ENCODE assay signal across 8 mouse cellular contexts in genomic region chr15:28021591-28022209, GRCm38 (mm10). TPM values are rescaled to one million over a fixed set of nuclear protein-coding genes. Genes with fewer than 3 reads are reported as not detected.
A peak's percentile ranks its signal among the peaks of the same experiment; 100 is the strongest.
DNase-seq lines count a peak whose midpoint lies in the region; ATAC-seq and TF ChIP-seq lines count a peak whose summit lies in the region.

No protein-coding gene starts in this region.

- peak; percentile 14 to 48 for DNase-seq in heart, adult 9 months (ENCODE audit: low spot score in 2 of 2)
- DNase-seq in heart, adult 8-10 months (ENCODE audit: low spot score): no peak
- DNase-seq in embryonic facial prominence, embryonic 14.5 days (ENCODE audit: low spot score): no peak
- no peak for DNase-seq in hindbrain, postnatal 0 days (ENCODE audit: low spot score)
- DNase-seq in naive thymus-derived CD4-positive, alpha-beta T cell, adult 2 months (ENCODE audit: low read depth): peak; percentile 69
- no peak for DNase-seq in testis, postnatal 14 days (ENCODE audit: low spot score)
- no peak for DNase-seq in spleen, postnatal 4 days (ENCODE audit: low spot score in 2 of 2)
- no peak for DNase-seq in right cerebral cortex, postnatal 14 days

- no peaks in the 10 kb centered on the region for H3K36me3 ChIP-seq in embryonic facial prominence, embryonic 14.5 days (ENCODE audit: control insufficient read depth, insufficient read depth, low read length)
- no peaks in the 10 kb centered on the region for H3K36me3 ChIP-seq in hindbrain, postnatal 0 days (ENCODE audit: insufficient read depth, low read length)

- no peak overlapping the region for H3K4me3 ChIP-seq in embryonic facial prominence, embryonic 14.5 days (ENCODE audit: low read depth, low read length)
- H3K4me3 ChIP-seq in hindbrain, postnatal 0 days (ENCODE audit: low read length): peak overlapping the region; percentile 21; the same call in 1 of the 2 replicates

- H3K4me2 ChIP-seq in embryonic facial prominence, embryonic 14.5 days (ENCODE audit: low read depth, low read length): peak overlapping the region; percentile 1; the same call in 1 of the 2 replicates
- H3K4me2 ChIP-seq in hindbrain, postnatal 0 days (ENCODE audit: low read depth, low read length): peak overlapping the region; percentile 80

- H3K27ac ChIP-seq in embryonic facial prominence, embryonic 14.5 days (replicated peaks; ENCODE audit: low read depth, low read length): no peak overlapping the region
- H3K27ac ChIP-seq in hindbrain, postnatal 0 days: no peak overlapping the region

- H3K9me3 ChIP-seq in embryonic facial prominence, embryonic 14.5 days (ENCODE audit: control insufficient read depth, low read length): no peaks in the 10 kb centered on the region
- no peaks in the 10 kb centered on the region for H3K9me3 ChIP-seq in hindbrain, postnatal 0 days (ENCODE audit: low read length)

- peaks cover 24% of the 10 kb centered on the region for H3K4me1 ChIP-seq in embryonic facial prominence, embryonic 14.5 days (ENCODE audit: control insufficient read depth, insufficient read depth, low read length)
- peaks cover 28% of the 10 kb centered on the region for H3K4me1 ChIP-seq in hindbrain, postnatal 0 days (ENCODE audit: insufficient read depth, low read length)

- no peak overlapping the region for H3K9ac ChIP-seq in embryonic facial prominence, embryonic 14.5 days (ENCODE audit: low read depth, low read length)
- H3K9ac ChIP-seq in hindbrain, postnatal 0 days (replicated peaks; ENCODE audit: low read length): no peak overlapping the region

- TF ChIP-seq CTCF in hindbrain, postnatal 0 days (IDR thresholded peaks at IDR 0.05; ENCODE audit: low read depth): no peak

- no peaks in the 10 kb centered on the region for H3K27me3 ChIP-seq in embryonic facial prominence, embryonic 14.5 days (replicated peaks; ENCODE audit: control insufficient read depth, insufficient read depth, low read length)
- H3K27me3 ChIP-seq in hindbrain, postnatal 0 days (ENCODE audit: insufficient read depth, low read length): no peaks in the 10 kb centered on the region

- no peak for ATAC-seq in embryonic facial prominence, embryonic 14.5 days (ENCODE audit: low read depth)
- no peak for ATAC-seq in hindbrain, postnatal 0 days

- 14% methylated on average over 15 of the region's 15 CpGs for WGBS in embryonic facial prominence, embryonic 14.5 days
- WGBS in hindbrain, postnatal 0 days: 9% methylated on average over 15 of the region's 15 CpGs

RNA-seq across cellular contexts. Expression of gene Trio, which starts 3.9 kb away (rescaled TPM):
- 10 to 100 TPM; 35.3 to 42.6 (median 36.6) TPM for total RNA-seq in heart, adult 8-10 months (2022)
- polyA plus RNA-seq in embryonic facial prominence, embryonic 14.5 days (2014; fragmentation: Nextera tagmentation; extraction: Ambion mirVana): 60.8 and 68.2 TPM in 2 replicates
- 188 and 197 TPM in 2 replicates for total RNA-seq in hindbrain, postnatal 0 days (2014; rRNA removed)
- 19.9 and 24.0 TPM in 2 replicates for polyA plus RNA-seq in hindbrain, postnatal 0 days (2015; fragmentation: Nextera tagmentation; extraction: Ambion mirVana)

Comparison
In these comparisons a context has a peak if more than half of its experiments do, and no peak if none do; other contexts are left out.
1. DNase-seq: peak in heart, adult 9 months (2 of 2) and naive thymus-derived CD4-positive, alpha-beta T cell, adult 2 months (single experiment); none in heart, adult 8-10 months (single experiment), embryonic facial prominence, embryonic 14.5 days (single experiment), hindbrain, postnatal 0 days (single experiment), testis, postnatal 14 days (single experiment), spleen, postnatal 4 days (0 of 2) and right cerebral cortex, postnatal 14 days (single experiment).